Mouse (Mus musculus) heart, adult 9 months (tissue): ENCODE data around the gene Klk6.

ENCODE experiments used
- DNase-seq, 2 experiments: peaks; one replicate each; pipeline ENCODE4 v3.0.0; 2022; ENCODE audit warnings: low spot score in 2 of 2

Klk6 gene

DNA sequence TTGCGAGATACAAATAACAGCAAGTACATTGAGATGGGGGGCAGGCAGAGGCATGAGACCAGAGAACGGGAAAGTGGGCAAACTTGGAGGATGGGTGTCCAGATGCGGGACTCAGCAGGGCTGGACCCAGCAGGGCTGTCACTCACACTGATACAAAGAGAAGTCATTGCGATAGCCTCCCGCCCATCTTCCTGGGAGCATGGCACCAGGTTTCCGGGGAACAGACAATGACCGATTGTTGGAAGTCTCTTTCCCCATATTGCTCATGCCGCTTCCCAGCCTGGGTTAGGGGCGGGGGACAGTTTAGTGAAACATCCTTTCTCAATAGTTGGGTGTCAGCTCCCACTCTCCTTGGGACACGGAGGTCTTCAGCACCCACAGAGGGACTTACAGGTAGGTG is at the start of gene Klk6:
TSS of gene Klk6 (plus strand) at position 301 of the 400 bp plus-strand sequence.
- DNase-seq = no peak

DNA sequence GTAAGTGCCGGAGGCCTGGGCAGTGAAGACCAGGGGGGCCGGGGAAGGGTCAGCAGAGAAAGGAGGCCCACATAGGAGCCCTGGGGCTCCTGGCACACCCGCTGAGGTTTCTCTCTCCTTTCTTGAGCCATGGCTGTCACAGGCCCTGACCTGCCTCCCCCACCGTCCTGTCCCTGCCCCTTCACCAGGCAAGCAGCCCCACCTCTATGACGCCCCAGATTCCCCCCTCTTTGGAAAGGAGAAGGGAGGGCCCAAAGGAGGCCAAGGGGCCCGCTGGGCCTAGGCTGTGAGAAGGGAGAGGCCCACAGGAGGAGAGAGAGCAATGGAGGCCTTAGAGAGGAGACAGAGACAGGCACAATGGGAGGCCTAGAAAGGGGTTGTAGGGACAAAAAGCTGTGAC is 49.5 kb upstream of the Klk6 start:
- DNase-seq = no peak

DNA sequence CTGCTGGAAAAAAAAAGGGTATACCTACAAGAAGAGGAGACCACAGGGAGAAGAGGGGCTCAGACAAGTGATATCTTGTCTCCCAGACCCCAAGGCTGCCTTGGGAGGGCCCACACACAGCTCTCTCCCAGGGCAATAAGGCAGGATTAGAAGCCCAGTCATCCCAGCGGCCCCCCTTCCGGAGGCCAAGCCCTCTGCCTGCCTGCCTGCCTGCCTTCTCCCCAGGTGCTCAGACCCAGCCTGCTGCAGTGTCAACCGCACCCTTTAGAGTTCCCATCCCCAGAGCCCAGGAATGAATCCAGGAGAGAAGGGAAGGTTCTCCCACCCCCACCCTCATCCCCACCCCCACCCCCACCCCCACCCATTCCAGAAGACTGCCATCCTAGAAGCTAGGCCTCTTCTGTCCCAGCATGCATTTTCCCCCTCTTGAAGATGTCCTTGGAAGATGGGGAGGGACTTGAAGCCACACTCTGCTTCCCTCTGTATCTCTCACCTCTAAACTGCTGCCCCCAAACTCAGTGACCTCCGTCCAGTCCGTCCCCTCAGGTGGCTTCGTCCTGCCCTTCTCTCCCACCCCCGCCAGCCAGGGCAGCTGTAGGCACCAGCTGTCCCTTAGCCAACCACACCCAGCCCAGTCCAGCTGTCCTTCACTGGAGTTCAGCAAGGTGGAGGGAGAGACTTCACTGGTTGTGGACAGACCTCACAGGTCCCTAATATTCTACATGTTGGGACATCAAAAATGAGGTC is 48.8 kb upstream of the Klk6 start:
- no peak for DNase-seq

DNA sequence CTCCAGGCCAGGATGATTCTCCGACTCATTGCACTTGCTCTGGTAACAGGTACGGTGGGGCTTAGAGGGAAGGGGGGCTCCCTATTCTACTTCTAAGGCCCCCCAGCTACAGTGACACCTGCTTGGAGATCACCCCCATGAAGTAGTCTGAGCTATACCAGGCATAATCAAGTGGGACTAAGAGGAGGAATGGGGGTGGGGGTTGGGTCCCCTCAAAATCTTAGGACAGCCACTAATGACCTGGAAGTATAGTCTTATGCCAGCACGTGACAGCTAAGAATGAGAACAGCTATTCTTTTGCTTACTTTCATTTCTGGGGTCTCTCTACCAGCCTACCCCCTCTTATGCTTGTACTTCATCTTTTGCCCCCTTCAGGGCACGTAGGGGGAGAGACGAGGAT is 47.8 kb upstream of the Klk6 start:
- DNase-seq = no peak

DNA sequence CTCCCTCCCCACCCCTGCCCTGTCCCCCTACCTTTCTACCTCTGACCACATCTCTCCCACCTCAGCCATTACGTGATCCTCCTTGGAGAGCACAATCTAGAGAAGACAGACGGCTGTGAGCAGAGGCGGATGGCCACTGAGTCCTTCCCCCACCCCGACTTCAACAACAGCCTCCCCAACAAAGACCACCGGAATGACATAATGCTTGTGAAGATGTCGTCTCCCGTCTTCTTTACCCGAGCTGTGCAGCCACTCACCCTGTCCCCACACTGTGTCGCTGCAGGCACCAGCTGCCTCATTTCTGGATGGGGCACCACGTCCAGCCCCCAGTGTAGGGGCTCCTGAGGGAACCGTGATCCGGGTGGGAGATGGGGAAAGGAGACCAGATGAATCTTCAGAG is 46.9 kb upstream of the Klk6 start:
- no peak for DNase-seq

DNA sequence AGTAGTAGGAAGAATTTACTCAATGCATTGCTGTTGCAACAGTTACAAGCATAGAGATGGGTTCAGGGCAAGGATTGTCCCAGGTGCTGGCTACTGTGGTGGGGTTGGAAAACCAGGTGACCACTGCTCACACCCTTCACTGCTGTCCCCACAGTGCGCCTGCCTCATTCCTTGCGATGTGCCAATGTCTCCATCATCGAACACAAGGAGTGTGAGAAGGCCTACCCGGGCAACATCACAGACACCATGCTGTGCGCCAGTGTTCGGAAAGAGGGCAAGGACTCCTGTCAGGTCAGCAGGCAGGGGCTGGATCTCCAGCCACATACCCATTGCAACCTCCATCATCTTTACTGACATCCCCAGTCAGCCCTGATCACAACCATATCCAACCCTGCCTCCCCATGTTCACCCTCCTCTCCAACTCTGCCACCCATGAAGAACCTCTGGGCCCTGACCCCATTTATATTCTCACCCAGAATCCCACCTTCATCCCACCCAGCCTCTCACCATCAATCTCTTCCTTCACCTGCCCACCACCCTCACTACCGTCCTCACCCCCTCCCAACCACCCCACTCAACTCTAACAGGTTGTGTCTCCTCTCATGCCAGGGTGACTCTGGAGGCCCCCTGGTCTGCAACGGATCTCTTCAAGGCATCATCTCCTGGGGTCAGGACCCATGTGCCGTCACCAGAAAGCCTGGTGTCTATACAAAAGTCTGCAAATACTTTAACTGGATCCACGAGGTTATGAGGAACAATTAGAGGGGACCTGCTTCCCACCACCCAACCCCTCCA is 45.9 kb upstream of the Klk6 start:
- DNase-seq = no peak

DNA sequence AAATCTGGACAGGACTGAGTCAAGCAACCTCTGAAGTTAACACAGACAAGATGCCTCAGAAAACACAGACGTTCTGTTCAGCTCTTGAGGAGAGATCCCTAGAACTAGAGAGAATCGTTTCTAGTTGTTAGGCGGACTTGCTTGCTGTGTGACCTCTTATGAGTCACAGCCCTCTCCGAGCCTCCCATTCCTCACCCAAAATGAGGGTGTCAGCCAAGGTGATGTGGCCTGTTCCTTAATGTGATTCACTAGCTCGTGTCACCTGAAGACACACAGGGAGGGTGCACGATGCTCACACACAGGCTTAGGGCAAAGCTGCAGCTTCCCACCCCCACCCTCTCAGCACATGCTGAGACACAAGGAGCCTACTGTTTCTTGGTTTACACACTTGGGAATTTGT is 44.1 kb upstream of the Klk6 start:
- DNase-seq = no peak

DNA sequence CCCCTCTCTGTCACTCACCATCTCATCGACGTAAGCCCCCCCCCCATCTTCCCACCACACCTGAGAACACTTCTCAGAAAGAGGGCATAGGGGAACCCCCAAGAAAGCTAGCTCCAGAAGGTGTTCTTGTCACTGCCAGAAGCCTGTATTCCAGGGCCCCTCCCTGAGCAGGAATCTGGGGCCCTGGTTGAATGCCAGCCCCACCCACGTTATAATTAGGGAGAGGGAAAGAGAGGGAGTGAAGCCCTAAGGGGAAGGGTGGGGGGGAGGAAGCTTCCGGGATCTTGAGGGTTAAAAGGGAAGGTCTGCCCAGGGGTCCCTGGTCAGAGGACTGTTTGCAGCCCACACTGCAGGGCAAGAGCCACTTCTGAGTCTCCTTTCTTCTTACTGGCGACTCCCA is 43.6 kb upstream of the Klk6 start, which contains the start of gene Klk10:
TSS of gene Klk10 (plus strand) at position 290 of the 400 bp plus-strand sequence.
- no peak for DNase-seq

DNA sequence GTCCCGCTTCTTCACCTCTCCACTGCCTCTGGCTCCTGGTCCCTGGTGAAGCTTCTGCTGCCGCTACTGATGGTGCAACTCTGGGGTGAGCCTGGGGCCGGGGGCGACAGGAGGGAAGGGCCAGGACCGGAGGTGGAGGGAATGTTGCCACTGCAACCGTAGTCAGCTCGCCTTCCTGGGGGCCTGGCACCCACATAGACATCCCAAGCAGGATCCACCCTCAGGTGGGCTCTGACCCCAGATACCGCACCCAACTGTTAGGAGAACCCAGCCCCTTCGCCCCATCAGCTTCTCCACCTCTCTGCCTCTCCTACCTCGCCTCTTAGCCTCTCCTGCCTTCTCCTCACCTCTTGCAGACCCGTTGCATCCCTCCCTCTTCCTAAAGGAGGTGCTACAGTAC is 42.8 kb upstream of the Klk6 start:
- no peak for DNase-seq

DNA sequence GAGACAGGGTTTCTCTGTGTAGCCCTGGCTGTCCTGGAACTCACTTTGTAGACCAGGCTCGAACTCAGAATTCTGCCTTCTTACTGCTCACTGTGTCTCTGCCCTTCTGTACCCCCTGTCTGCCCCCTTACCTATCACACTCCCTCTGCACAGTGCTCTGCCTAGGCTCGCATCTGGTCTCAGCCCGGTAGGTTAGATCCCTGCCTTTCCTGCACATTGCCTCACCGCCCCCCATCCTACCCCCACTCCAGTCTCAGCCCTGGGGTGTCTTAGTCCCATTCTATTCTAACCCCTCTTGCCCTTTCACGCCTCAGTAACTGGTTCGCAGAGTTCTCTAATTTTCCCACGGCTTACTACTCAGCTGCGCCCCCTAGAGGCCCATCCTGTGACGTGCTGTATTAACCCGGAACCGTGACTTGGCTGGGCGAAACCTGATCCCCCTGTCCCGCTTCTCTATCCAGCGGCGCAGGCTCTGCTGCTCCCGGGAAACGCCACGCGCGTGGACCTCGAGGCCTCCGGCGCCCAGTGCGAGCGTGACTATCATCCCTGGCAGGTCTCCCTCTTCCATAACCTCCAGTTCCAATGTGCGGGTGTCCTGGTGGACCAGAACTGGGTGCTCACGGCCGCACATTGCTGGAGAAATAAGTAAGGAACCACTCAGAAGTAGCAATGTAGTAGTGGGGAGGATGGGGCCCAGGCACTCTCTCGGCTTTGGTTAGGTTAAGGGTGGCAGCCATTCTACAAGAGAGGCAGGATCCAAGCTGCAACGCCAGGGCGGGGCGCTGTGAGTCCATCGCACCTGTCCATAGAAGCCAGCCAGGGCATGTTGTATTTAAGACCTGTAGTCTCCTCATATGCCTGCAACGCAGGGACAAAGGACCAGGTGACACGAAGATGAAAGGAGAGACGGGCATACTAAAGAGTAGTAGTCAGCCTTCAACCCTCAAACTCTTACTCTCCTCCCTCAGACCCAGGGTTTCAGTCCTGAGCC is 41.7 kb upstream of the Klk6 start:
- peak; percentile 58 to 68 for DNase-seq

DNA sequence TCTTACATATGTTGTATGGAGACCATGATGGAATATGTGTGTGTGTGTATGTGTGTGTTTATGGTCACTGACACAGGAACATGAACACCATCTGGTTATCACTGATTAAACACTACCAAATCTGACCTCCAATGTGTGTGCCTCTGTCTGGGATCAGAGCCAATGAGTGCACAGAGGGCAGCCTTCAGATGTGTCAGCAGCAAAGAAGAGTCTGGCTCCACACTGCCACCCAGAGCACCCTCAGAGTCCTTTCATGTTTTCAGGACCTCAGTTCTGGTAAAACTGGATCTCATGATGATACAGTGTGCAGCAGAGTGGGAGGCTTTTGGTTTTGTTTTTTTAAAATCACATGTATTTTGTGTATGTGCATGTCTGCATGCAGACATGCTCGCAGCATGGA is 39.0 kb upstream of the Klk6 start:
- no peak for DNase-seq

DNA sequence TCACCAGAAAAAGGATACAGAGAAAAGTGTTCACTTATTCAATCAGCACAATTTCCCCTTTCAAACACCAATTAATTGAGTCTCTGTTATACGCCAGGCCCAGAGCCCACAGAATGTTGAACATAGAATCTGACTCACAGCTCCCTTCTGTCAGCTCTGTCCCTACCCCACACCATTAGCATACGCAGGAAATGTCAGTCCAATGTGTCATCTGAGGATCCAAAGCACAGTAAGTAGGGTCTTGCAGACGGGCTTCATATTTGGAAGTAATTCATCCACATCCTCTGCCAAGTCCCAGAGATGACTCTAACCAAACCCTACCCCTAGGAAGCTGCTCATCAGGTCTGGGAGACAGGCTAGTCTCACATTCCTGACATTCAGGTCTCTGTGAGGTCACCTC is 36.2 kb upstream of the Klk6 start:
- no peak for DNase-seq

DNA sequence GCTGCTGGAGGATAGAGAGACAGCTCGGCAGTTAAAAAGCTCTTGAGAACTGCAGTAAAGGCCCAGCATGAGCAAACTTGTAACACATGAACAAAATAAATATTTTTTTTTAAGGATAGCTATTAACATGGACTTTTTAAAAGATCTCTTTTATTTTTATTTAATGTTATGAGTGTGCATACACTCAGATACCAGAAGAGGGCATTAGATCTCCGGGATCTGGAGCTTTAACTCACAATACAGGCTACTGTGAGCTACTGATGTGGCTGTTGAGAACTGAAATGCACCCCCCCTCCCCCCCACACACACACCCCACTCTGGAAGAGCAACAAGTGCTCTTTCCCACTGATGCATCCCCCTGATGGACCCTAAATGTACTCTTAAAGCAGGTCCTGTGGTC is 35.0 kb upstream of the Klk6 start:
- DNase-seq = no peak

DNA sequence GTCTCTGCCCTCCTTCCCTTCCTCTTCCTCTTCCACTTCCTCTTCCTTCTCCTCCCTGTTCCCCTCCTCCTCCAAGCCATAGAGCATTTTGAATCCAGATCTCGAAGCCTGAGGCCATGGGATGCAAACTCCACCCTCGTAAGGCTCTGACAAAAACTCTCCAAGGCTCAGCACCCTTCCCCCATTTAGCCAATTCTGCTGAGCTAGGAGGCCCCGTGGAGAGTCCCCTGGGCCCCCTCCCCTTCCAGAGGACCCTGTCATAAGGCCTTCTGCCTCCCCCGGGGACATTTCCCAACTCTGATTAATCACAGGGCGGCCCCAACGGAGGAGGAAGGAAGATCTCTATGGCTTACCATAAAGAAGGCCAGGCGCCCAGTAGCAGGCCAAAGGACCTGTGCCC is 32.7 kb upstream of the Klk6 start, which contains the start of gene Klk9:
TSS of gene Klk9 (plus strand) at position 301 of the 400 bp plus-strand sequence.
- DNase-seq = no peak

DNA sequence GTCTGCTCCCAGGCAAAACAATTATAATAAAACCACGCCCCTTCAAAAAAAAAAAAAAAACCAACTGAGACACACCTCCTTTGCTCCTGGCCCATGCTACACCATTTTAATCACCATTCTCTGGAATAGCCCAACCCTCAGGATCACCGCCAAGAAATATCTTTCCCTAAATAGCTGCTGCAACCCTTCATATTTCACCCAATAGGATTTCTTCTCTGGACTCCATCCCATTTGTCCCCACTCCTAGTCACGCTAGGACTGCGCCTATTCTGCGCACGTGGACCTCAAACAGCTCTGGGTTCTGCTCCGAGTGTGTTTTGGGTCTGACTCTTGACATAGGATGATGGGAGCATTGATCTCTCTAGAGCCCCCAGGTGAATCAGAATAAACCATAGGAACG is 27.9 kb upstream of the Klk6 start:
- no peak for DNase-seq

DNA sequence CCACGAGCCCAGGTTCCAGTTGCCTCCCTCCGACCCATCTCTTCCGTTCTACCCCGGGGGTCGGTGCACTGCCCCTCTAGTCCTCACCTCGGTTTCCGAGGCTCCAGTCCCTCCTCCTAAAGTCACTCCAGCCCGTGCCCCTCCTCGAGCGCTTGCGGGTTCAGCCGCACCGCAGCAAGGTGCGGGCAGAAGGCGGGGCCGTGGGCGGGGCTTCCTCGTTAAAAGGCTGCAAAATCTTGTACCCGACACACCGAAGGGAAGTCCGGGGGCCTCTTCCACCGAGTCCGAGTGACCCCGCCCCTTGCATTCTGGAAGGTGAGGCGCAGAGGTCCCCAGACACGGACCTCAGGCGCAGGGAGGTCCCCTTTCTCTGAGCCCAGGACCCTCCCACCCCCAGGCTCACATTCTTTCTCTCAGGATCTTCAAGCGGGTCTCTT is 26.9 kb upstream of the Klk6 start, which contains the start of gene Klk8:
TSS of gene Klk8 (plus strand) at position 245 of the 437 bp plus-strand sequence.
- DNase-seq = peak; percentile 17 to 18

DNA sequence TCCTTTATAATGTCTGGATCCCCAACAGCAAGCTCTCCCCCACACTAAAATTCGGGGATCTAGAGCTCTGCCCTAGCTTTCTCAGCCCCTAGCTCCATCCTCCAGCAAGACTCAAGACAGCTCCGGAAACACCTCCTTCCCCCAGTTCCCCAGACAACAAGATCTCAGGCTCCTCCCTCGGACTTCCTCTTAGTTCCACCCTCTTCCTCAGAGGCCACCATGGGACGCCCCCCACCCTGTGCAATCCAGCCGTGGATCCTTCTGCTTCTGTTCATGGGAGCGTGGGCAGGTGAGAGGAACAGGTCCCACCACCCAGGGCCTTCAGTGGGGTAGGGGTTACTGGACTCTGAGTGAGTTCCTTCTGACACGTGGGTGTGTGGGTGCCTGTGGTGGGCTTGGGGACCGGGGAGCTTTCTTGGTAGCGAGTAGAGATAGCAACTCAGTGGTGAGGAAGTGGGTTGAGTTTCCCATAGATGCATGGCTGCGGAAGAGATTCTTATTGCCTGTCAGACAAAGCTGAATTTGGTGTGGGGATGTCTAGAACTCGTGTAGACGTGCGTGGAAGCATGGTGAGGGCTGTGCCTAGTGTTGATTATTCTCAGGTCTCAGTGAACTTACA is 26.3 kb upstream of the Klk6 start:
- DNase-seq = peak in 1 of 2 experiments; percentile 49

DNA sequence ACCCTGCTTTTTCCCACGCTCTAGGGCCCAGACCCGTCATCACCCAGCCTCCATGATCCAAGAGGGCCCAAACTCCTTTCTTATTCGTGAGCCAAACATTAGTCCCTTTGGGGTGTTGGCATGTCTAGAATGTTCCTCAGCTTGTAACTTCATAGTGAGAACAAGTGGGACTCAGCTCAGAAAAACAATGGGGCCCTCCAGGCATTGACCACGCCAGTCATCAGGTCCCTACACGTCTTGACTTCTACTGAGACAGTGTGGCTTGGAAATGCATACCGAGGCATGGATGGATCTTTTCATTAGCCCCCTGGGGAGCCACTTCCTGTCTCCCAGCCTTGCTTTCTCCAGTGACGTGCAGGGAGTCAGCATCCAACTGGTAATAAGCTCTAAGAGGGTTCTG is 24.4 kb upstream of the Klk6 start:
- no peak for DNase-seq

DNA sequence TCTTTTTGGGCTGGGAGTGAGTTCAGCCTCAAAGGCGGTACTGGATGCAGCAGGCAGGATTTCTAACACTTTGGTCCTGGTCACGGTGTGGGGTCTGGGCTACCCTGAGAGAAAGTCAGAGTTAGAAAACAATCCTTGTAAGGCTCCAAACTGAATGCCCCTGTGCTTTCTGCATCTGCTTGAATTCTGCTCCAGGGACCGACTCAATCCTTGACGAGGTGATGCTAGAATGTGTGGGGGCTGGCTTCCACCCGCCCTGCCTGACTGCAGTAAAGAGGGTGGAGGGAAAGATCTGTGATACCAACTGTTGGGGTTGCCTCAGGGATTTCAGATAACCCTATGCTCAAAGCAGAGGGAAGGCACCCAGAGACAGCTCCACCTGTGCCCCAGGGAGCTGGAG is 13.3 kb upstream of the Klk6 start, which contains the start of gene Klk7:
TSS of gene Klk7 (plus strand) at position 301 of the 400 bp plus-strand sequence.
- no peak for DNase-seq

DNA sequence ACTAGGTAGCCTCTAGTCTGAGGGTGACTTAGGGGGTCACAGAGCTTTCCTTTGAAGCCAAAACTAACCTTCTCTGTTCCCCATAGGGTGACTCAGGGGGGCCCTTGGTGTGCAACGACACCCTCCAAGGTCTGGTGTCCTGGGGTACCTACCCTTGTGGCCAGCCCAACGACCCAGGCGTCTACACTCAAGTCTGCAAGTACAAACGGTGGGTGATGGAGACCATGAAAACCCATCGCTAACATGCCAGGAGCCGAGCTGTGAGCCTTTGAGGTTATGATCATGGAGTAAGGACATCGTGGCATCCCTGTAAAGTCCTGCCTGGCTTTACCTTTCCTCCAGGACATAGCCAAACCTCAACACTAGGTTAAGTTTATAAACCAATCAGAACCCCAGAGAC is 9.1 kb upstream of the Klk6 start:
- no peak for DNase-seq

DNA sequence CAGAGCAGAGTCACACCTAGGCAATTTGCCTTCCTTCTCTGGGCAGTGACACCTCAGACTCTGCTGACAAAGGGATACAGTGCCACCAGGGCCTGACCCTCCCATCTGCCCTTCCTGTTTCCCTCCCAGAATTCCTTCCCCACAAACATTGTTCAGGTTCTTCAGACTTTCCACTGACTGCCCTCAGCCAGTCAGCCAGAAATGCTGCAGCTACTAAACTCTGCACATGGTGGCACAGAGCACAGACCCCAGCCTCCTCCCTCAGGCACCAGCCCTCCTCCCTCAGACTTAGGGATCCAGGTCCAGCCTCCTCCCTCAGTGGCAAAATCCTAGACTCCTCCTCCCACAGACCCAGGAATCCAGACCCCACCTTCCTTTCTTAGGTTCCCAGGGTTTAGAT is 7.6 kb upstream of the Klk6 start:
- no peak for DNase-seq
